Mouse (Mus musculus): ENCODE measurements at regions not wholly inside any gene's neighbourhood (a gene's known extent, or its start where the extent isn't known, plus 50 kb on each side); places are given as distances from the start of the nearest gene placed in this dataset.

DNA sequence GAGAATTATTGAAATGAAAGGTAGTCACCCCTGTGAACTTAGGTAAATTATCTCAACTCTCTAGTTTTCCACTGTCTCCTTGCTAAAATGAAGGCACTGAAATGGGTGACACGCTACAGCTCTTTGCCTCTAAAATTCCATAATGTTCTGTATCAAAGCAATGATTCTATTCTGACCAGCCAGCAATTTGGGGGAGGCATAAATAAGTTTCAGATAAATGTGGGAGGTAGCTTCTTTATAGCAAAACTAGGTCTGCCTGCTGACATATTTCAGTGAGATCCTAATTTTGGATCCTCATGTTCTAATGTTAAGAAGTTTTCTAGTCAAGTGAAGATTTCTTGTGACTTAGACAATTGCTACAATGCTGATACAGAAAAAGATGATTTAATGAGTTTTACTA is 193.2 kb upstream of the Stxbp5 start:
- no peak for TF ChIP-seq POLR2A (IDR thresholded peaks at IDR 0.05; ENCODE audit: borderline replicate concordance, insufficient read depth, low read length)
- TF ChIP-seq CTCF (IDR thresholded peaks at IDR 0.05; ENCODE audit: borderline replicate concordance, insufficient read depth, low read depth, low read length): no peak

All from cerebellum, adult 2 months (tissue).